Mouse (Mus musculus) ES-Bruce4 (cell line): Measurements from ENCODE around the gene Syne1. TPM values are rescaled to one million over a fixed set of nuclear protein-coding genes. Genes with fewer than 3 reads are reported as not detected.

ENCODE experiments used
- H3K27ac ChIP-seq: 2 replicates; pipeline ENCODE4 v1.5.1; 2012; ENCODE audit warnings: low read length, inconsistent platforms; ENCODE audit not compliant: insufficient read depth
- H3K27me3 ChIP-seq: 2 replicates; pipeline ENCODE4 v1.6.1; 2012; ENCODE audit warnings: mild to moderate bottlenecking, low read length, inconsistent platforms; ENCODE audit not compliant: control insufficient read depth, poor library complexity, insufficient read depth, severe bottlenecking
- H3K36me3 ChIP-seq: 2 replicates; pipeline ENCODE4 v1.6.1; 2012; ENCODE audit warnings: inconsistent platforms, mild to moderate bottlenecking, low read length, moderate library complexity; ENCODE audit not compliant: control insufficient read depth, poor library complexity, insufficient read depth, severe bottlenecking
- H3K4me1 ChIP-seq: one replicate; pipeline ENCODE4 v1.8.1; 2011; ENCODE audit warnings: low read length; ENCODE audit not compliant: control insufficient read depth, insufficient read depth
- H3K4me3 ChIP-seq: 2 replicates; pipeline ENCODE4 v1.5.1; 2011; ENCODE audit warnings: low read depth, mild to moderate bottlenecking, low read length
- H3K9ac ChIP-seq: 2 replicates; pipeline ENCODE4 v1.6.1; 2012; ENCODE audit warnings: low read depth, mild to moderate bottlenecking, inconsistent platforms; ENCODE audit not compliant: poor library complexity, severe bottlenecking
- H3K9me3 ChIP-seq: replicated peaks from 2 replicates; pipeline ENCODE4 v1.6.1; 2012; ENCODE audit warnings: mild to moderate bottlenecking, low read length, inconsistent platforms; ENCODE audit not compliant: control insufficient read depth, poor library complexity, insufficient read depth, severe bottlenecking
- CTCF ChIP-seq: IDR thresholded peaks from one replicate; pipeline ENCODE4 v1.8.1; 2011; ENCODE audit warnings: low read depth, low read length
- EP300 ChIP-seq: IDR thresholded peaks from 2 replicates; pipeline ENCODE4 v1.6.1; 2011; ENCODE audit warnings: low read depth, low read length; ENCODE audit not compliant: insufficient read depth
- POLR2A ChIP-seq: IDR thresholded peaks from one replicate; pipeline ENCODE4 v1.8.1; 2011; ENCODE audit warnings: low read length; ENCODE audit not compliant: insufficient read depth
- polyA plus RNA-seq: library from polyadenylated mRNA; stranded (reverse); fragments of >200 nt; gene quantifications from 2 replicates; pipeline ENCODE4 v1.2.4, GENCODE M21; 2011; ENCODE audit warnings: low read depth; ENCODE audit not compliant: missing spikeins, insufficient read depth, insufficient read length

Gene Syne1
- polyA plus RNA-seq, 1 experiment = 3.2 TPM

DNA sequence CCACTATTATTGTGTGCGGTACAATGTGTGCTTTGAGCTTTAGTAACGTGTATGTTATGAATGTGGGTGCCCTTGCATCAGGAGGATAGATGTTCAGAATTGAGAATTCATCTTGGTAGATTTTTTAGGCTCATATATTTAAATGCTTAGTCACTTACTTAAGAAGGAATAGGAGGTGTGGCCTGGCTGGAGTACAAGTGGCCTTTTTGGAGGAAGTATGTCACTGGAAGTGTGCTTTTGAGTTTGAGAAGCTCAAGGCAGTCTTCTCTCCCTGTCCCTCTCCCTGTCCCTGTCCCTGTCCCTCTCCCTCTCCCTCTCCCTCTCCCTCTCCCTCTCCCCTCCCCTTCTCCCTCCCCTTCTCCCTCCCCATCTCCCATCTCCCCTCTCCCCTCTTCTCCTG lies 39.8 kb upstream of the Syne1 start:
- H3K36me3 ChIP-seq = no peaks in the 10 kb centered on the region
- H3K9me3 ChIP-seq = no peaks in the 10 kb centered on the region
- TF ChIP-seq CTCF (no peak), EP300 (no peak), POLR2A (no peak)
- no peak overlapping the region for H3K4me3 ChIP-seq
- no peaks in the 10 kb centered on the region for H3K4me1 ChIP-seq
- no peak overlapping the region for H3K27ac ChIP-seq
- no peak overlapping the region for H3K9ac ChIP-seq
- H3K27me3 ChIP-seq = no peaks in the 10 kb centered on the region; the same call in 1 of the 2 replicates

DNA sequence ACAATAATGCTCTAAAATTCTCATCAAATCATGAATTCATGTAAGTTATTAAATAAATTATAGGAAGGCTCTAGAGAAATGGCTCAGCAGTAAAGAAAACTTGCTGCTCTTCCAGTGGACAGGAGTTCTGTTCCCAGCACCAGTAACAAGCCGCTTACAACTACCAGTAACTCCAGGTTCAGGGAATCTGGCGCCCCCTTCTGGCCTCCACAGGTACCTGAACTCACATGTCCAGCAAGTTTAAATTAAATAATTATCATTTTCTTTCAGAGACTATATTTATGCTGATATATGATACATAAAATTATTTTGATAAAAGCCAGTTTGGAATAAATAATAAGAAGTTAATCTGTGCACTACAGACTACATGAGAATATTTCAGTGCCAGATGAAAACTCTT lies 22.0 kb upstream of the Syne1 start:
- no peak overlapping the region for H3K9ac ChIP-seq
- H3K27me3 ChIP-seq = no peaks in the 10 kb centered on the region
- H3K4me3 ChIP-seq = no peak overlapping the region
- H3K9me3 ChIP-seq = no peaks in the 10 kb centered on the region
- H3K27ac ChIP-seq = no peak overlapping the region
- TF ChIP-seq CTCF (peak; percentile 45), POLR2A (no peak), EP300 (no peak)
- no peaks in the 10 kb centered on the region for H3K36me3 ChIP-seq
- H3K4me1 ChIP-seq = no peaks in the 10 kb centered on the region

DNA sequence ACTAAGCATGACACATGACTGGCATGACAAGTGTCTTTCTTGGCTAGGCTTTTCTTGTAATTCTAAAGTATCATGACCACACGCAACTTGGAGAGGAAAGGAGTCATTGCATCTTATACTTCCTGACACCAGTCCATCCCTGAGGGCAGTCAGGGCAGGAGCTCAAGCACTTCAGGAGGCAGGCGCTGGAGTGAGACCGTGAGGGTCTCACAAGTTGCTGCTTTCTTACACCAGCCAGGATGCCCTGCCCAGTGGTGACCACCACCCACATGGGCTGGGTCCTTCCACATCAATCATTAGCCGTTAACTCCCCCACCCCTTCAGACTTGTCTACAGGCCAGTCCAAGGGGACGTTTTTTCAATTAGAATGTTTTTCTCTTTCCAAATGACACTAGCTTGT lies 20.1 kb upstream of the Syne1 start:
- Histone ChIP-seq H3K27ac (no peak overlapping the region), H3K27me3 (no peaks in the 10 kb centered on the region), H3K4me1 (no peaks in the 10 kb centered on the region), H3K9me3 (no peaks in the 10 kb centered on the region), H3K9ac (no peak overlapping the region), H3K36me3 (no peaks in the 10 kb centered on the region), H3K4me3 (no peak overlapping the region)
- no peak for TF ChIP-seq CTCF
- TF ChIP-seq POLR2A = no peak
- TF ChIP-seq EP300 = no peak

DNA sequence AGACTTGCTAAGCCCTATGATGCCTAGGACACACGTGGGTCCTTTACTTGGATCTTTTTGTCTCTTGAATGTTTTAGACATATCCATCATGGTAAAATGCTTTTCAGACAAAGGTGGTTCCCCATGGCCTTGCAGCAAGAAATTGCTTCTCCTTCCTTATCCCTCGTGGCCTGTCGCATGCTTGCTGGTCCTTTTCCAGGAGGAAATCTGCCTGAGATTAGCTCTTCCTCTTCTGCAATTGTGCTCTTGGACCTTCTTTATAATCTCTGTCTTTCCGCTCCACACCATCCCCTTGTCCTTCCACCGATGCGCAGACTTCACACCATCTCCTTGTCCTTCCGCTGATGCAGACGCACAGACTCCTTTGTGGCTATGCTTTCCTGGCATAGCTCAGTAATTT lies 18.8 kb upstream of the Syne1 start:
- Histone ChIP-seq H3K27me3 (no peaks in the 10 kb centered on the region), H3K4me3 (no peak overlapping the region), H3K27ac (no peak overlapping the region), H3K4me1 (no peaks in the 10 kb centered on the region), H3K36me3 (no peaks in the 10 kb centered on the region), H3K9ac (no peak overlapping the region), H3K9me3 (no peaks in the 10 kb centered on the region)
- TF ChIP-seq POLR2A (no peak), CTCF (no peak), EP300 (no peak)

DNA sequence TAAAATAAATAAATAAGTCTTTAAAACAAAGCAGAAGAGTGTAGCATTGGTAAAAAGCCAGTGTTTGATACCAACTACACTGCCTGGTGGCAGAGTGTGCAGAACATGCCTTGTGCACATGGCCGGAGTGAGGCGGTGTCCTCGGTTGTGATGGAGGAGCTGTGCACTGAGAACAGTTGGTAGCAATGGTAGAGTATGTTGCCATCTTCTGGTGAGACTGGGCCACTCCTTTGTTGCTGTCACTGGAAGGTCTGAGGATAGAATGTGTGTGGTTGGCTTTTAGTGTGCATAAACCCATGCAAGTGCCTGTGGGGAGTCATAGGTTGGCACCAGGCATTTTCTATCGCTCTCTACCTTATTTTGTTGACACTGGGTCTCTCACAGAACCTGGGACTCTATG lies 17.7 kb upstream of the Syne1 start:
- H3K27me3 ChIP-seq = no peaks in the 10 kb centered on the region
- no peak overlapping the region for H3K4me3 ChIP-seq
- TF ChIP-seq EP300 (no peak), CTCF (peak; percentile 29)
- H3K4me1 ChIP-seq = no peaks in the 10 kb centered on the region
- no peaks in the 10 kb centered on the region for H3K36me3 ChIP-seq
- no peak overlapping the region for H3K9ac ChIP-seq
- H3K27ac ChIP-seq = no peak overlapping the region
- H3K9me3 ChIP-seq = no peaks in the 10 kb centered on the region

DNA sequence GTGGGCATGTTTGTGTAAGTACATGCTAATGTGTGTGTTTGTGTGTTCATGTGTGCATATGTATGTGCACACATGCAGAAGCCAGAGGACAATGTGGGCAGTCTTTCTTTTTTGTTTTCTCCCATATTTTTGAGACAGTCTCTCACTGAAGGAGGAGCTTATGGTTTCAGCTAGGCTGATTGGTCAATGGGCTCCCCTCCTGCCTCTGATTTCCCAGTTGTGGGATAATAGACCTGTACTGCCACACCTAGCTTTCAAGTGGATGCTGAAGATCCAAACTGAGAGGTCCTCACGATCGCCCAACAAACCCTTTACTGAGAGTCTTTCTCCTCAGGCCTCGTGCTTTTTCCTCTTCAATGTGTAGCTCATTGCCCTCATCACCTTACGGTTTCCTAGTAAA lies 10.4 kb upstream of the Syne1 start:
- Histone ChIP-seq H3K4me1 (peaks cover 3% of the 10 kb centered on the region), H3K27ac (no peak overlapping the region; the same call in 1 of the 2 replicates), H3K27me3 (no peaks in the 10 kb centered on the region), H3K4me3 (no peak overlapping the region), H3K36me3 (no peaks in the 10 kb centered on the region), H3K9ac (no peak overlapping the region), H3K9me3 (no peaks in the 10 kb centered on the region)
- TF ChIP-seq EP300 (no peak), CTCF (no peak), POLR2A (no peak)
